Mouse (Mus musculus): ENCODE measurements at regions not wholly inside any gene's neighbourhood (a gene's known extent, or its start where the extent isn't known, plus 50 kb on each side); places are given as distances from the start of the nearest gene placed in this dataset.

DNA sequence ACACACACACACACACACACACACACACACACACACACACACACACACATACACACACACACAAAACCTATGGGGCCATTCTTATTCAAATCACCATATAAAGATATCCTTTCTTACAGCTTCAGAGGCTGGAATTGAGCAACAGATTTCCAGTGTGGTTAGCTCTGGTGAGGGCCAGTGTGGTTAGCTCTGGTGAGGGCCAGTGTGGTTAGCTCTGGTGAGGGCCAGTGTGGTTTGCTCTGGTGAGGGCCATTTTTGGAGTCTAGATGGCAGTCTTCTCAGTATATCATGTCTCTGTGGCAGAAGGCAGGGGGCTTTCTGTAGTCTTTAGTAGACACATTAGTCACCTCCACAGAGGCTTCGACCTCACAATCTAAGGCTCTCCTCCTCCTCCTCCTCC, 191.5 kb upstream of the 9630041A04Rik start:
- in situ Hi-C loops (cut with MboI; ENCODE audit: unreplicated experiment in 2 of 2), result no loop called here

DNA sequence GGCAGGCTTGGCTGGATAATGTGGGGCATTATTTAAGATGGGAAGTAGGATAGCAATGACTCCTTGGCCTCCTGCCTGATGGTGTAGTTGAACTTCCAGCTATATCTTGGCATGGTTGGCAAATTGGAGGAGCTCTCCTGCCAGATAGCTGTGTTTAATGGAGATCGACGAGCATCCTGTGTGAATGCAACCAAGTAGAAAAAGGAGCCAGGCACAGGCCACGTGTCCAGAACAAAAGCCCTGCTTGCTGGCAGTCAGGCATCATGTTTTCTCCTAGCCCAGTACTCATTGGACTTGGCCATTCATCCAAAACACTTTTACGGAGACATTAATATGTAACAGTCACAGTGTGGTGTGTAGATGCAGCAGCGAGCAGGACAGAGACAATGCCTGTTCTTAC, 211.8 kb upstream of the 9630041A04Rik start:
- in situ Hi-C loops (cut with MboI; ENCODE audit: unreplicated experiment in 2 of 2), result no loop called here

DNA sequence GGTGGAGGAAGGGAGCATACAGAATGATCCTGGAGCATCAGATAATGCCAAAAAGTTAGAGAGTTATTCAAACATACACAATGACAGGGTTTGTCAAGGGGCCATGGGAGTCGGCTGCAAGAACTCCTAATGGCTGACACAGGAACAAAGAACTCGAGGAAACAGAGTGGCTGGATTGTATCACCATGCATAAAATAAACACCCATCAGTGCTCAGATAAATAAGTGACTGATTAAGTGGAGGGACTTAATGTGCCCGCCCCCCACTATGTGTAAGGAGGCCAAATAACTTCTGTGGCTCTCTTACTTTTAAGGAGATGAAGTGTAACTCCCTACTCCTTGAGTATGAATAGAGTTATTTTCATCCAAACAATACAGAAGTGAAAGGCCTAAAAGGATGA, 220.1 kb upstream of the 9630041A04Rik start:
- in situ Hi-C loops (cut with MboI; ENCODE audit: unreplicated experiment in 2 of 2), result no loop called here

DNA sequence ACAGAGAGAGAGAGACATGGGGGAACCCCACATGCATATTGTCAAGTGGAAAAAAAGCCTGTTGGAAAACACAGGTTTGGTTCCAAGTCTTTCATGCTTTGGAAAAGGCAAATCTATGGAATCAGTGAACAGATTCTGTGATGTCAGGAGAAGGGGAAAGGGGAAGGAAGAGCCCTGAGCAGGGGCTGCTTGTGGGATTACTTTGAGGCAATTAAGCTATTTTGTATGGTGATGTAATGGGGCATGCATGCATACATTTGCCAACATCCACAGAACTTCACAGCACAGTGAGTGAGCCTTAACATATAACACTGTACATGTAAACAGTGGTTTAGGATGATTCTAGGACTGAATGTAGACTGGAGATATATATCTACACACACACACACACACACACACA, 221.0 kb upstream of the 9630041A04Rik start:
- in situ Hi-C loops (cut with MboI; ENCODE audit: unreplicated experiment in 2 of 2), result no loop called here

DNA sequence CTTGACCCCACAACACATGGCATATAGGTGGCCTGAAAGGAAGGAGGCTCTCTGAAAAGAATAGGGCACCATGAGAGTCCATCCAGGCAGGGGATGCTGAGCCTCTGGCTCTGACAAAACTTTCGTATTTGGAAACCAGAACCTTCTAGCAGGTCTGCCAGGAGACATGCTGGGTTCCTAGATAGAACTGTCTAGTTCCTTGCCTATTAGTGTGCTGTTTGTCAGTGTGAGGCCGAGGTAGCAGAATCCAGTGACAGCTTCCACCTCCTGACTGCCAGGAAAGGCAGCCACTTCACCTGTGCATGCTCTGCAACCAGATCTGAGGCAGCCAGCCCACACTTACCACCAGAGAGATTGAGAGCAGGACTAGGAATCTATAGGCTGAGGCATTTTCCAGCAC, 245.4 kb upstream of the 9630041A04Rik start:
- in situ Hi-C loops (cut with MboI; ENCODE audit: unreplicated experiment in 2 of 2), result loop anchor here in 1 of 2 experiments (25.0 kb wide), 1 partner anchor 996 kb away; no protein-coding TSS in a partner anchor

DNA sequence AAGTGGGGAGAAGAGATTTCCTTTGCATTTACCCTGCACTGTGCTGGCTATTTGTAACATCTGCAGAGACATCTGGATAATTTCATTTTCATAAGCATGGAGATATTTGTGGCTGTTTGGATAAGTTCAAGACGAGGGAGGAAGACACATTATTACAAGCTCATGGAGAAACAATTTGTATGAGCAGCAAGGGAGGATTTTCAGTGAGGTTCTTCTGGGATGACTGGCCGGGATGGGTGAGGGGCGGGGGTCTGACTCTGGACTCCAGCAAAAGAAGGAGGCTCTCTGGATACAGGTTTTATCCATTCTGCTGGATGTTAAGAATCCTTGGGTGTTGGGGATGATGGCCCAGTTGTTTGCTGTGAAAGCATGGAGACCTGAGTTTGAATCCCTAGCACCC, 246.5 kb upstream of the 9630041A04Rik start:
- in situ Hi-C loops (cut with MboI; ENCODE audit: unreplicated experiment in 2 of 2), result loop anchor here in 1 of 2 experiments (25.0 kb wide), 1 partner anchor 997 kb away; no protein-coding TSS in a partner anchor

DNA sequence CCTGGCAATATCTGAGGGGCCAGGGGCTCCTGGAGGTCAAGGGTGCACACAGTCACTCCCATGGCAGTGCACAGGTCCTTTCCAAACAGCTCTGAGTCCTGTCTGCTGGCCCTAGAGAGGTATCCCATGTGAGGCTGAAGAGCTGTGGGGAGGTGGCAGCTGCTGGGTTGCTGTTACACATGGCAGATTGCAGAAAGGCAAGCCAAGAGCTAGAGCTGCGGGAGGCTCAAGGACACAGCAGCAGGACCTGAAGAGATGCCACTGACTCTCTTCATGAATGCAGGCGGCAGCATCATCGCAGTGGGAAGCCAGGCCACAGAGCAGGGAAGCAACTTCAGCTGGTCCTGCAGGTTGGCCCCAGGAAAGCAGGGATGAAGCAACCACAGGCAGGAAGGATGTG, 247.7 kb upstream of the 9630041A04Rik start:
- in situ Hi-C loops (cut with MboI; ENCODE audit: unreplicated experiment in 2 of 2), result loop anchor here in 1 of 2 experiments (25.0 kb wide), 1 partner anchor 998 kb away; no protein-coding TSS in a partner anchor

DNA sequence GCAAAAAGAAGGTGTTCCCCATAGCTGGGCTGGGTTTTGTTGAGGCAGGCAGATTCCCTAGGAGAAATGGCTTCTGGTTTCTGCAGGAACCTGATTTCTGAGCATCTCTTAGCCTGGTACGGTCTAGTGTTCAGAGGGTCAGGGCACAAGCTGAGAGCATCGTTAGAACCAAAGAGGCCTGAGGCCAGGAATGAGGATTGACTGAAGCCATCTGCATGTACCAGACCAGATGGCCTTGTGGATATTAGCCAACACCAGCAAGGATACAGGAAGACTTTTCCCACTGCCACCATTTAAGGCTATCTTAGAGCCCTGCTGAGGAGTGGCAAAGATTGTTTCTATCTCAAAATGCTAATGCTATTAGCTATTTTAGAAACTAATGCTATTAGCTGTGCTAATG, 248.2 kb upstream of the 9630041A04Rik start:
- in situ Hi-C loops (cut with MboI; ENCODE audit: unreplicated experiment in 2 of 2), result loop anchor here in 1 of 2 experiments (25.0 kb wide), 1 partner anchor 999 kb away; no protein-coding TSS in a partner anchor

DNA sequence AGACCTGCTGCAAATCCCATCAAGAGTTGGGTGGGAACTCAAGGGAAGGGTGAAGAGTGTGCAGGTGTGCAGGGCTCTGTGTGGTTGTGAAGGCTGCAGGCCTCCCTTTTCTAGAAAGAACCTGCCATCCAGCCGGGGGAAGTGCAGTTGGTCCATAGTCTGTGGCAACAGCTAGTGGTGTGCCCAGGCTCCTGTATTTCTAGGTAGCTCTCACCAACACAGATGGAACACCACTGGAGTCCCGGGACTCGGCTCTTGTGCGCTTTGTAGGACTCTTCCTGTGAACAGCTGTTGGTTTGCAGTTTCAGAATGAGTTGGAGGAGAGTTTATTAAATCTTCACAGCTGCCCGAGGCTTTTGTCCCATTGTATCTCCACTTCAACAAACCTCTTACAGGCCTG, 248.7 kb upstream of the 9630041A04Rik start:
- in situ Hi-C loops (cut with MboI; ENCODE audit: unreplicated experiment in 2 of 2), result loop anchor here in 1 of 2 experiments (25.0 kb wide), 1 partner anchor 999 kb away; no protein-coding TSS in a partner anchor

DNA sequence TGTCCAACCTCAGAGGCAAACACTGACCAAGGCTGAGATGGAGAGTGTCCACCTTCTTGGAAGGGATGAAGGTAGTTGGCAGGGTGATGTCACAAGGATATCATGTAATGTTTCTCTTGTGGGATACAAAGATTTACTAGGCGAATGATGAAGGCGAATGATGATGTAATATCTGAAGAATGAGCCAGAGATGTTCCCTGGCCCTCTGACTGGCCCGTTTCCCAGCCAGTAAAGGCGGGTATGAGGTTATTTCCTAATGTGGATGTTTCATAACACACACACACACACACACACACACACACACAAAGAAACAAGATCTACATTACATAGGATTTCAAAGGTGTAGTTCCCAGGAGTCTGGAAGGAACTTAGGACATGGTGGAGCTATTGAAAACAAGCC, 249.1 kb upstream of the 9630041A04Rik start:
- in situ Hi-C loops (cut with MboI; ENCODE audit: unreplicated experiment in 2 of 2), result loop anchor here in 1 of 2 experiments (25.0 kb wide), 1 partner anchor 1000 kb away; no protein-coding TSS in a partner anchor

DNA sequence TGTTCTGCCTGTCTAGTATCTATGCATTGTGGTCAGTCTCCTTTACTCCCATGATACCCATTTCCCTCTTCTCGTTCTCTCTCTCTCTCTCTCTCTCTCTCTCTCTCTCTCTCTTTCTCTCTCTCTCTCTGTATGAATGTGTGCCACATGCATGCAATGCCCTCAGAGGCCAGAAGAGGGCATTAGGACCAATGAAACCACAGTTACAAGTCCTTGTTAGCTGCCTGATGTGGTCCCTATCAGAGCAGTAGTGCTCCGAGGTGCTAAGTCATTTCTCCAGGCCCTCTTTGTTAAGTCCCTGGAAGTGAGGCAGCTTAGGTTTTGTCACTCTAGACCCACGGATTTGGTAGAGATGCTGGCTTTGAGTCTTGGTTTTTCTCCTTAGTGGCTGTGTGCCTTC, 250.2 kb upstream of the 9630041A04Rik start:
- in situ Hi-C loops (cut with MboI; ENCODE audit: unreplicated experiment in 2 of 2), result loop anchor here in 1 of 2 experiments (25.0 kb wide), 1 partner anchor 1001 kb away; no protein-coding TSS in a partner anchor

DNA sequence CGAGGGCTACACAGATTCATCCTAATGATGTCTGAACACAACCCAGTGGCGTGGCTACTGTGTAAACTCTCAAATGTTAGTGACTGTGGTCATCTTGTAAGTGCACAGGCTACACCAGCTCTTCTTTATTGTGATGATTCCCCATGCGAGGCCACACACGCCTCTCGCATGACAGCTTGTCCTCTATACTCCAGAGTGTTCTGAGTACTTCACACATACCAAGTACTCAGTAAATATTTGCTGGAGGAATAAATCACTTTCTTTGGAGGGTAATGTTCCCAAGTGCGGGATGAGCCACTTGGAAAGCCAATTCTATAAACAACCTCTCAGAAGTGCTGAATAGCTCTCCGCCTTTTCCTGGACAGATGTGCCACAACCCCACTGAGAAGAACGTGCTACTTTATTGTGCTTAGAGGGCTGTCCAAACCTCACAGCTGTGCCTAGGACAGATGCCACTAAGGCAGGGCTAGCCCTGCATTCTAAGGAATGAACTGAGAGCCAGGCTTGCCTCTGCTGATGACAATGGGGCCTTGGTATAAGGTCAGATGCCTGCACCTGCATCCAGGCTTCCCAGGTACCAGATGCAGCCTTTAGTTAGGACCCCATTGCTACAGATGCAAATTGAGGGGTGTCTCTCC, 250.7 kb upstream of the 9630041A04Rik start:
- in situ Hi-C loops (cut with MboI; ENCODE audit: unreplicated experiment in 2 of 2), result loop anchor here in 1 of 2 experiments (25.0 kb wide), 1 partner anchor 1001 kb away; no protein-coding TSS in a partner anchor

DNA sequence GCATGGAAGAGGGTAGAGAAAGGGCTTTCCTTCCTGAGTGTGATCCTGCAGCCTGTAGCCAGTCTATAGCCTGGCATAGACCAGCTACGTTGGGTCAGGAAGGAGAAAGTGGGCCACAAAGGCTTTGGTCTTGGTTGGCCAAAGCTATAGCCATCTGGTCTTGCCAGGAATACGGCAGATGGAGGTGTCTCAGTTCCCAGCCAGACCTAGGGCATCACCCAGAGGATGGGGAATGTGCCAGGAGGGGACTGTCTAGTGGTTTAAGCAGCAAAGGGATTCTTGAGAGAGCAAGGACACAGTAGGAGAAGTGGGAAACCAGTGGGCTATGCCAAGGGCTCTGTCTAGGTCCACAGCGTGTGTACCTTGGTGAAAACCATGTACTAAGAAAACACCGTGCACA, 251.3 kb upstream of the 9630041A04Rik start:
- in situ Hi-C loops (cut with MboI; ENCODE audit: unreplicated experiment in 2 of 2), result loop anchor here in 1 of 2 experiments (25.0 kb wide), 1 partner anchor 1002 kb away; no protein-coding TSS in a partner anchor

DNA sequence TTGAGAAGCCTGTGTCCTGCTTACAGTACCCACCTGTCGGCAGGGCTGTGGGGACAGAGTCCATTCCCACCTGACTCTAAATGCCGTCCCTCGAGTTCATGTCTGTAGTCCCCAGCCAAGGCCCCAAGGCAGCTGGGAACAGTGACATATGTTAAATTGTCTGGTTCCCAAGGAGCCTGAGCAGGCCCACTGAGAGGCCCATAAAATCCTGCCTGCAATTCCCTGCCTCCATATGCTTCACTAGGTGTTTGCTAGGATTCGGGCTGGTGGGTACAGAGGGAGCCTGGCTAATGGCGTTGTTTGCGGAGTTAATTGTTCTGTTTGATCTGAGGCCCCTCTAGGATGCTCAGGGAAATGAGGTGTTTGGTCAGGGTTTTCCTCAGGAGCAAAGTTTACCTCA, 258.8 kb upstream of the 9630041A04Rik start:
- in situ Hi-C loops (cut with MboI; ENCODE audit: unreplicated experiment in 2 of 2), result loop anchor here in 1 of 2 experiments (25.0 kb wide), 1 partner anchor 1010 kb away; no protein-coding TSS in a partner anchor

DNA sequence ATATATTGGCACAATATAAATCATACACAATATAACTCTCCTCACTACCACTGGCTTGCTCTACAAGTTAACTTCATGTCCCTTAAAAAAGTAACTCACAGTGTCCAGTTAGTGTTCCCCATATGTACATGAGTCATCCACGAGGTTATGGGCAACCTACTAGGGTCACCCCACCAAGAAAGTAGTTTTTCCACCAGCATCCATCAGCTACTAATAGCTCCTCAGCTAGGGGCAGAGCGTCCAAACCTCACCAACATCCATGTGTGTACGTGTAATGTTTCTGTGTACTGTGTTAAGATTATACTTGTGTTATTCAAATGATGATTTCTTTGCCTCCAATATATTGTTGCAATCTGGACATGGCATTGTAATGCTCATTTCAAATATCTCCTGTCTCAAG, 264.7 kb upstream of the 9630041A04Rik start:
- in situ Hi-C loops (cut with MboI; ENCODE audit: unreplicated experiment in 2 of 2), result no loop called here

DNA sequence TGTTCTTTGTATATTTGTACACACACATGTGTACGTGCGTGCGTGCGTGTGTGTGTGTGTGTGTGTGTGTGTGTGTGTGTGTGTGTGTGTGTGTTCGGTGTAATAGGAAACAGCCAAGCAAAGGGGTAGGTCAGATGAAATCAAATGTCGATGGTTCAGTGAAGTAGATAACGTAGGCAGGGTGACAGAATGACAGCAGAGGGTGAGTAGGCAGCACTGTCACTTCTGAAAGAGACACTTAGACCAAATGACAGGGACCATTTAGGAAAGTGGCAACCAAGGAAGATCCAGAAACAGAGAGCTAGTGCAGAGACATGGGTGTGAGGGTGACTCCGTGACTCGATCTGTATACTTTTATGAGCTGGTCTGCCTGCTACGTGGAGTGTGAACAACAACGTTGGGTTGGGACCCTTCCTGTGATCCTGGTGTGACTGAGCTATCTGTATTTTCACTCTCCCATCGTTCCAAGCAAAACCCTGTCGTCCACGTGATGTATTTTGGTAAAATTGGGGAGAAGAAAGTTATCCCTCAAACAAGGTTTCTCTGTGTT, 266.5 kb upstream of the 9630041A04Rik start:
- in situ Hi-C loops (cut with MboI; ENCODE audit: unreplicated experiment in 2 of 2), result no loop called here

DNA sequence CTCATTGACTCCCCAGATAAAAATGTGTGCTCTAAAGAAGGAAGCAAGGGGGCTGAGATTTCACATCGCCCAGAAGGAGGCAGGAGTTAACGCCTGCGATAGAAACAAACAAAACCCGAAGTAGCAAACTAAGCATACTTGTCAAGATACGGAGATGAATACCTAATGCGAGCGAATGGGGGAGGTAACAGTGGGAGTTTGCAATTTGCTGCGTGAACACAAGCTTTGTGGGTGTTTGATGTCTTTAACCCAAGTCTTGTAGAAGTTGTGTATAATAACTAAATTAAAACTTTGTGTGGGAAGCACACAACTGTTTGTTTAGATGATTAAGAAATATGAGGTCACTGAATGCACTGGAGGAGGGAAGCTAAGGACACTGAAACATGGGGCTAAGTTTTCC, 269.0 kb upstream of the 9630041A04Rik start:
- in situ Hi-C loops (cut with MboI; ENCODE audit: unreplicated experiment in 2 of 2), result no loop called here

DNA sequence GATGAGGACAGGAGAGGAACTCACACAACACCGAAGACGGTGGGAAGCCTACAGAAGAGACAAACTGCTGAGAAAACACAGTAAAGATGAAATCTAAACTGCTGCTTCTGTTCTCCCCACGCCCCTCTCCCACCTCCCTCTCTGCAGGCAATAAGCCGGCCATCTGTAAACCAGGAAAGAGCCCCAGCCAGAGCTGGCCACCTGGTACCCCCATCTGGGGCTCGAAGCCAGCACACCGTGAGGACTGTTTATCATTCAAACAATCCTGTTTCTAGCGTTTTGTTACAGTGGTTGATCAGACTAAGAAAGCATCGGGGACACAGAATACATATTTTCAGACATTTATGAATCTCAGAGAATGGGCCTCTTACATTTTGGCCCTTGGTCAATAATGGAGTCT, 270.0 kb upstream of the 9630041A04Rik start:
- in situ Hi-C loops (cut with MboI; ENCODE audit: unreplicated experiment in 2 of 2), result no loop called here

DNA sequence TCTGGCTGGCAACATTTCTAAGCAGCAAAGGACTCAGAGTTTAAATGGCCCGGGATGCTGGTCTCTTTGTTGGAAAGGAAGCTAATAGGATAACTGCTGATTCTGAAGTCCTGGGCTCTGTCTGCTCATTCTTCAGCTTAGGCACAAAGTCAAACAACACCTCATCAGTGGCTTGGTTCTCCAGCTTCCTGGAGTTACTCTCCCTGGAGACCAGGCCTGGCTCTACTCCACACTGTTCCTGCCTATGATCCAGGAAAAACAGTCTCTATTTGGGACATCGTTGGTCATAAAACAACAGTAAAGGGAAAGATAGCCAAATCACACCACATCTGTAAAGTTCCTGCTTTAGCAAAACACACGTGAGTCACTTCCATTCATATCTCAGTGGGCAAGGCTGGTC, 271.3 kb upstream of the 9630041A04Rik start:
- in situ Hi-C loops (cut with MboI; ENCODE audit: unreplicated experiment in 2 of 2), result no loop called here

DNA sequence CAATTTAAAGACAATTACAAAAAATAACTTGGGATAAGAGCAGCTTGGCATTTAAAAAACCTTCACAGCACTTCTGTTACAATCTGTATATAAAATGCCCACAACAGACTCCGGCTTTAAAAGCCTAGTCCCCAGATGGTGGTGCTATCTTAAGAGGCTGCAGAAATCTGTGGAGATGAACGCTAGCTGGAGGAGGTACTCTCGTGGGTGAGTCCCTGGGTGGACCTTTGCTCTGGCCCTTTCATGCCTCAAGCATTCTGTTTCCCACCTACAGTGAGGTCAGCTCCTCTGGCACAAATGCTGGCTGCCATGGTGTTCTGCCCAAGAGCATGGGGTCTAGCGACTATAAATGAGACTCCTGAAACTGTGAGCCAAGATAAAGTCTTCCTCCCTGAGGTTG, 280.6 kb upstream of the 9630041A04Rik start:
- in situ Hi-C loops (cut with MboI; ENCODE audit: unreplicated experiment in 2 of 2), result no loop called here

DNA sequence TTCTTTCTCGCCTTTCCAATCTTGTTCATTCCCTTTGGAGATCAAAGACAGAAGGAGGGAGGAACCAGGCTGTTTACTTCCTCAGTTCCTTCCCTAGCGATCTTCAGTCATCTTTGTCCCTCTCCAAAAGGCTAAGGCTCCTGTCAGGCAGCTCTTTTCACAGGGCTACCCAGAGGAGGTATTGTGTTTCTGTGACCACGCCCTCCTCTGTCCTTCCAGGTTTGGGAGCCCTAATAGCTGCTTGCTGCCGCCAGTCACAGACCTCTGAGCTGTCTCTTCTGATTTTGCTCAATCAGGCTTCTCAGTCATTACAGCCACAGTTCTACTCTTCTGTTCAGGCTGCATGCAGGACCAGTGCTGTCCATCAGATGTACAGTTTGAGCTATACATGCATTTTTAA, 290.9 kb upstream of the 9630041A04Rik start:
- in situ Hi-C loops (cut with MboI; ENCODE audit: unreplicated experiment in 2 of 2), result no loop called here

DNA sequence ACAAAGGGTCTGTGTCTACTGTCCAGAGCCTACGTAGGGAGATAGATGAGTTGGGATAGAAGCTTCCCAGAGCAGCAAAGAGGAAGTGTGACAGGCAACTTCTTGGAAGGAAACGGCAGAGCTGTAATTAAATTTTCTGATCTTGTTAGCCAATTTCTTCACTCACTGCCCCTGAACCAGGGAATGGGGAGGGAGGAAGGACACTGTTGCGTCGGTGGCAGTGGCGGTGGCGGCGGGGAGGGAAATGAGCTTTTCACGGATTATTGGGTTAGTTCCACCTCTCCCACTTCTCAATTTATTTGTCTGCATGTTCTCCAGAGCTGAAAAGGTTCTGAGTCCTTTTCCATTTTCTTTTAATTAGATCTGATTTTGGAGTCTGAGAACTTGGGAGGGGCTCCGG, 298.4 kb upstream of the 9630041A04Rik start:
- in situ Hi-C loops (cut with MboI; ENCODE audit: unreplicated experiment in 2 of 2), result no loop called here
